20 mouse cellular contexts compared by ENCODE assay signal in the genomic region with DNA sequence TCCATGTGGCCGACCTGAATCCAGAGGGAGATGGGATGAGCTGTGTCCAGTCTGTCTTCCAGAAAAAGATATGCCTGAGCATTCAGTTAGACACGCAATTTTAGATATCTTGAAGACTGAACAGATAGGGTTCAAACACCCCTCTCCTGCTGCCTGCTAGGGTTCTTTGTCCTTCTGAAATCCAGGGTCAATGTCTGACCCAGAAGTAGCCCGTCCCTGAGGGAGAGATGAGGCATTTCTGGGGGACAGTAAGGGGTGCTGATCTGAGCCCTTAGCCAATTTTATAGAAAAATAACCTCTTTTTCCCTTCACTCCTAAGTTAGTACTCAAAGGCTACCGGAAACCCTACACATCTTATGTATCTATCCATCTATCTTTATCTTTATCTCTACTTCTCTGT. TPM values are rescaled to one million over a fixed set of nuclear protein-coding genes. Genes with fewer than 3 reads are reported as not detected.
A peak's percentile ranks its signal among the peaks of the same experiment; 100 is the strongest.
DNase-seq lines count a peak whose midpoint lies in the region; ATAC-seq lines count a peak whose summit lies in the region.
"Had no signal": no experiment of that assay in that cellular context is flagged by ENCODE, and none has a peak within 500 bp of the region (broad histone marks: within the 10 kb centered on the region; RNA-seq: fewer than 3 reads in every experiment).

No protein-coding gene starts in this region.

- H3K9me3 ChIP-seq in forebrain, embryonic 11.5 days (ENCODE audit: control insufficient read depth, low read length), result no peaks in the 10 kb centered on the region
- no peaks in the 10 kb centered on the region for H3K9me3 ChIP-seq in hindbrain, embryonic 12.5 days (replicated peaks)
- H3K9me3 ChIP-seq in midbrain, embryonic 15.5 days, result no peaks in the 10 kb centered on the region

- H3K4me2 ChIP-seq in forebrain, embryonic 11.5 days (ENCODE audit: low read depth, low read length, severe bottlenecking), result peak overlapping the region; percentile 93
- peak overlapping the region; percentile 63 for H3K4me2 ChIP-seq in hindbrain, embryonic 12.5 days (replicated peaks)
- H3K4me2 ChIP-seq in midbrain, embryonic 15.5 days, result peak overlapping the region; percentile 12

- H3K27ac ChIP-seq in forebrain, embryonic 11.5 days (ENCODE audit: low read depth, low read length), result no peak overlapping the region
- H3K27ac ChIP-seq in hindbrain, embryonic 12.5 days, result peak overlapping the region; percentile 44
- 0 out of 2 replicates have a peak overlapping the region, but pooled peaks have one; percentile 22 for H3K27ac ChIP-seq in midbrain, embryonic 15.5 days
- H3K27ac ChIP-seq: stomach, postnatal 0 days had no signal

- WGBS in forebrain, embryonic 11.5 days, result 5% methylated on average over 4 of the region's 4 CpGs
- 6% methylated on average over 4 of the region's 4 CpGs for WGBS in hindbrain, embryonic 12.5 days
- 17% methylated on average over 4 of the region's 4 CpGs for WGBS in midbrain, embryonic 15.5 days

- H3K27me3 ChIP-seq in forebrain, embryonic 11.5 days (ENCODE audit: control insufficient read depth, insufficient read depth, low read length), result peaks cover 70% of the 10 kb centered on the region
- H3K27me3 ChIP-seq in hindbrain, embryonic 12.5 days, result peaks cover 87% of the 10 kb centered on the region
- peaks cover 59% of the 10 kb centered on the region for H3K27me3 ChIP-seq in midbrain, embryonic 15.5 days (replicated peaks)

- H3K4me1 ChIP-seq in forebrain, embryonic 11.5 days (replicated peaks; ENCODE audit: control insufficient read depth, insufficient read depth, low read length), result peaks cover 48% of the 10 kb centered on the region
- H3K4me1 ChIP-seq in hindbrain, embryonic 12.5 days, result peaks cover 51% of the 10 kb centered on the region
- H3K4me1 ChIP-seq in midbrain, embryonic 15.5 days, result peaks cover 39% of the 10 kb centered on the region

- H3K36me3 ChIP-seq in forebrain, embryonic 11.5 days (ENCODE audit: control insufficient read depth, insufficient read depth, low read length), result no peaks in the 10 kb centered on the region
- H3K36me3 ChIP-seq in hindbrain, embryonic 12.5 days, result no peaks in the 10 kb centered on the region
- H3K36me3 ChIP-seq in midbrain, embryonic 15.5 days (replicated peaks), result no peaks in the 10 kb centered on the region
- H3K36me3 ChIP-seq: G1E had no signal

- peak overlapping the region; percentile 30 for H3K9ac ChIP-seq in forebrain, embryonic 11.5 days (ENCODE audit: low read length)
- H3K9ac ChIP-seq in hindbrain, embryonic 12.5 days, result no peak overlapping the region
- H3K9ac ChIP-seq in midbrain, embryonic 15.5 days, result no peak overlapping the region

- peak overlapping the region; percentile 48 for H3K4me3 ChIP-seq in forebrain, embryonic 11.5 days (ENCODE audit: low read depth, low read length)
- peak overlapping the region; percentile 38; the same call in 1 of the 2 replicates for H3K4me3 ChIP-seq in hindbrain, embryonic 12.5 days
- H3K4me3 ChIP-seq in midbrain, embryonic 15.5 days, result no peak overlapping the region

- ATAC-seq in forebrain, embryonic 11.5 days (replicated peaks; ENCODE audit: low FRiP score), result no peak
- ATAC-seq in hindbrain, embryonic 12.5 days (ENCODE audit: low FRiP score), result no peak
- no peak for ATAC-seq in midbrain, embryonic 15.5 days (replicated peaks)
- ATAC-seq: CD4-positive, CD25-positive, alpha-beta regulatory T cell, adult 4 months; intestine, postnatal 0 days had no signal

- DNase-seq in heart, adult 11 months, result peak; percentile 19
- no peak for DNase-seq in heart, adult 8-10 months (ENCODE audit: low spot score)
- DNase-seq in forebrain, embryonic 11.5 days (ENCODE audit: low spot score), result no peak
- DNase-seq in liver, result no peak
- no peak for DNase-seq in ovary, postnatal 36 days (ENCODE audit: low spot score)
- no peak for DNase-seq in urinary bladder, postnatal 4 days (ENCODE audit: low spot score in 2 of 2)
- DNase-seq: cerebellum, postnatal 10 days; kidney, postnatal 10 days; lung, adult 18-20 months; right cerebral cortex, postnatal 25 days had no signal

RNA-seq across cellular contexts. Expression of a gene that starts 7.2 kb away (rescaled TPM):
- total RNA-seq in heart, adult 8-10 months (2022), result not detected
- 11.3 and 12.4 TPM in 2 replicates for polyA plus RNA-seq in forebrain, embryonic 11.5 days (2014; fragmentation: Nextera tagmentation; extraction: Ambion mirVana)
- polyA plus RNA-seq in hindbrain, embryonic 12.5 days (2016; fragmentation: Nextera tagmentation; extraction: Ambion mirVana), result 2.9 and 3.5 TPM in 2 replicates
- 2.2 and 2.4 TPM in 2 replicates for polyA plus RNA-seq in midbrain, embryonic 15.5 days (2015; fragmentation: Nextera tagmentation; extraction: Ambion mirVana)
- total RNA-seq: hematopoietic stem cell, adult 5-6 weeks; liver, adult 2 months had no signal
- polyA plus RNA-seq: CD4-positive, CD25-positive, alpha-beta regulatory T cell, adult 4 months; G1E; gonadal fat pad, adult 2 months; heart, embryonic 14.5 days; intestine, postnatal 0 days; liver, adult 2 months; stomach, postnatal 0 days had no signal

Comparison
In these comparisons a context has a peak if more than half of its experiments do, and no peak if none do; other contexts are left out.
1. H3K4me2 ChIP-seq: peak in every context shown above with its lines; median percentile 93 in forebrain, embryonic 11.5 days; 63 in hindbrain, embryonic 12.5 days; 12 in midbrain, embryonic 15.5 days.